ENCODE assay signal across 25 mouse cellular contexts in the genomic region with DNA sequence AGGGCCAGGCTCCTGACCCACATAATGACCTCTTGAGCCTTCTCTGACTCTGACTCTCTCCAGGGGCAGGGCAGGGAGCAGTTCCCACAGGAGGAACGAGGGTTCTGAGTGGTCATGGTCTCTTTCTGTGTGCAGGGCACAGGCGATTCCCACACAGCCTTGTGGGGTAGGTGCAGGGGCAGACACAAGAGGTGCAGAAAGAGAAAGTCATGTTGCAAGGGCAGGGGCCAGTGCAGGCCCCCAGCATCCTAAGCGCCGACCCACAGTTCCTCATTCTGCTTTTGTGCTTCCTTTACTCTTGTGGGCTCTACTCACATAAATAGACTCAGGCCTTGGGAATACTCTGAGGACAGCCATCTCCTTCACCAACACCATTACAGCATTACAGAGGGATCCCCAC. TPM values are rescaled to one million over a fixed set of nuclear protein-coding genes. Genes with fewer than 3 reads are reported as not detected.
"Had no signal": no experiment of that assay in that cellular context is flagged by ENCODE, and none has a peak within 500 bp of the region (broad histone marks: within the 10 kb centered on the region; RNA-seq: fewer than 3 reads in every experiment).

No protein-coding gene starts in this region.

- H3K4me1 ChIP-seq: kidney, embryonic 15.5 days; liver, embryonic 13.5 days; midbrain, embryonic 12.5 days; midbrain, embryonic 15.5 days; neural tube, embryonic 13.5 days had no signal

- H3K27ac ChIP-seq: kidney, embryonic 15.5 days; left cerebral cortex, adult 2 months; liver, embryonic 13.5 days; midbrain, embryonic 12.5 days; midbrain, embryonic 15.5 days; neural tube, embryonic 13.5 days had no signal

- ATAC-seq: midbrain, embryonic 15.5 days had no signal

- H3K36me3 ChIP-seq: kidney, embryonic 15.5 days; liver, embryonic 13.5 days; midbrain, embryonic 12.5 days; midbrain, embryonic 15.5 days; neural tube, embryonic 13.5 days had no signal

- DNase-seq: kidney, adult 11 months; kidney, adult 8-10 months; kidney, postnatal 10 days; kidney, postnatal 36 days; layer of hippocampus, postnatal 36 days; liver, embryonic 13.5 days; lung, adult 2 months; lung, postnatal 14 days; thymus, adult 18-20 months; thymus, postnatal 36 days had no signal

- H3K9me3 ChIP-seq: kidney, embryonic 15.5 days; liver, embryonic 13.5 days; megakaryocyte, embryonic 14.5 days; midbrain, embryonic 12.5 days; midbrain, embryonic 15.5 days; neural tube, embryonic 13.5 days had no signal

- H3K4me3 ChIP-seq: kidney, embryonic 15.5 days; left cerebral cortex, adult 2 months; liver, embryonic 13.5 days; megakaryocyte, embryonic 14.5 days; midbrain, embryonic 12.5 days; midbrain, embryonic 15.5 days; myocyte; neural tube, embryonic 13.5 days had no signal

- H3K9ac ChIP-seq: kidney, embryonic 15.5 days; liver, embryonic 13.5 days; midbrain, embryonic 12.5 days; midbrain, embryonic 15.5 days; neural tube, embryonic 13.5 days had no signal

- H3K27me3 ChIP-seq: kidney, embryonic 15.5 days; midbrain, embryonic 12.5 days; midbrain, embryonic 15.5 days; neural tube, embryonic 13.5 days had no signal

- H3K4me2 ChIP-seq: kidney, embryonic 15.5 days; liver, embryonic 13.5 days; midbrain, embryonic 12.5 days; midbrain, embryonic 15.5 days; neural tube, embryonic 13.5 days had no signal

RNA-seq across cellular contexts. Expression of gene 4930438A08Rik, which starts 1.2 kb away (rescaled TPM):
- total RNA-seq: layer of hippocampus, adult 8-10 months; layer of hippocampus, postnatal 10 days; layer of hippocampus, postnatal 36 days; left cerebral cortex, adult 2 months; left cerebral cortex, postnatal 10 days; left cerebral cortex, postnatal 36 days; monocyte, adult 5-6 weeks; neutrophil, adult 5-6 weeks had no signal
- polyA plus RNA-seq: kidney, embryonic 15.5 days; limb, embryonic 11.5 days; lung, embryonic 16.5 days; midbrain, embryonic 15.5 days; neural tube, embryonic 13.5 days had no signal
